Mouse (Mus musculus) gastrocnemius, postnatal 14 days (tissue): ENCODE measurements around the gene Diexf. TPM values are rescaled to one million over a fixed set of nuclear protein-coding genes. Genes with fewer than 3 reads are reported as not detected.

Experiments
- DNase-seq: peaks from one replicate; pipeline ENCODE4 v3.0.0; 2021; ENCODE audit warnings: mixed read lengths
- intact Hi-C: fragments of 180-260 bp; cut with DNase I; formaldehyde crosslinking; loops from one replicate; pipeline ENCODE4 v1.15.1; 2025; ENCODE audit warnings: low total_unique reads
- long read RNA-seq, 2 experiments: library from polyadenylated mRNA; stranded (forward); transcript quantifications; one replicate each; pipeline ENCODE4 v2.0.0; 2021
- total RNA-seq, 2 experiments: library from RNA; stranded (reverse); gene quantifications; 2 replicates each; pipeline ENCODE4 v1.2.3; 2021

Gene Diexf
- 1 to 10 TPM; 7.2 to 9.5 TPM for total RNA-seq
- long read RNA-seq, experiment 1, full-length matches to known transcripts: 3 of 7 reads
- long read RNA-seq, experiment 1, partial matches to known transcripts: 2 of 7 reads
- long read RNA-seq, experiment 1, other reads (novel, unspliced or antisense): 2 of 7 reads
- long read RNA-seq, experiment 2, full-length matches to known transcripts: 4 of 6 reads
- long read RNA-seq, experiment 2, partial matches to known transcripts: 1 of 6 reads
- long read RNA-seq, experiment 2, other reads (novel, unspliced or antisense): 1 of 6 reads

- DNase-seq: peak; percentile 98
- intact Hi-C loops: no loop called here
Measured at GRCm38 (mm10) chr1:193129786-193130455, at the start of gene Diexf. Diexf (minus strand) TSS chr1:193130272.

- intact Hi-C loops: no loop called here
- no peak for DNase-seq
Measured at GRCm38 (mm10) chr1:193174143-193174733, 44.2 kb upstream of the Diexf start.

GRCm38 (mm10) chr1:193173810-193174129 lies 43.7 kb upstream of the Diexf start:
- no peak for DNase-seq
- intact Hi-C loops: no loop called here

- intact Hi-C loops: no loop called here
- peak; percentile 95 for DNase-seq
Measured at GRCm38 (mm10) chr1:193172991-193173809, 43.1 kb upstream of the Diexf start.

GRCm38 (mm10) chr1:193169856-193170255 lies 39.8 kb upstream of the Diexf start:
- intact Hi-C loops: no loop called here
- no peak for DNase-seq

GRCm38 (mm10) chr1:193169228-193169627 lies 39.2 kb upstream of the Diexf start:
- no peak for DNase-seq
- intact Hi-C loops: no loop called here

- DNase-seq: no peak
- intact Hi-C loops: no loop called here
Measured at GRCm38 (mm10) chr1:193167746-193168145, 37.7 kb upstream of the Diexf start, which contains the start of gene A130010J15Rik. A130010J15Rik (plus strand) TSS chr1:193168046.

- intact Hi-C loops: no loop called here
- DNase-seq: peak; percentile 41
Measured at GRCm38 (mm10) chr1:193160317-193161032, 30.4 kb upstream of the Diexf start.

GRCm38 (mm10) chr1:193159613-193160012 lies 29.5 kb upstream of the Diexf start:
- DNase-seq: no peak
- intact Hi-C loops: no loop called here

GRCm38 (mm10) chr1:193159163-193159562 lies 29.1 kb upstream of the Diexf start:
- DNase-seq: no peak
- intact Hi-C loops: no loop called here

GRCm38 (mm10) chr1:193157111-193157492 lies 27.0 kb upstream of the Diexf start:
- DNase-seq: peak; percentile 16
- intact Hi-C loops: no loop called here

- intact Hi-C loops: no loop called here
- DNase-seq: no peak
Measured at GRCm38 (mm10) chr1:193156316-193157110, 26.4 kb upstream of the Diexf start.

- intact Hi-C loops: no loop called here
- no peak for DNase-seq
Measured at GRCm38 (mm10) chr1:193153561-193153960, 23.5 kb upstream of the Diexf start.

GRCm38 (mm10) chr1:193152872-193153271 lies 22.8 kb upstream of the Diexf start, which contains the start of gene Irf6:
Irf6 (plus strand) TSS chr1:193153111.
- intact Hi-C loops: no loop called here
- peak; percentile 32 for DNase-seq

GRCm38 (mm10) chr1:193151134-193151533 lies 21.1 kb upstream of the Diexf start:
- DNase-seq: no peak
- intact Hi-C loops: no loop called here

- intact Hi-C loops: no loop called here
- no peak for DNase-seq
Measured at GRCm38 (mm10) chr1:193149231-193149630, 19.2 kb upstream of the Diexf start.

GRCm38 (mm10) chr1:193146416-193146815 lies 16.3 kb upstream of the Diexf start:
- no peak for DNase-seq
- intact Hi-C loops: no loop called here

- no peak for DNase-seq
- intact Hi-C loops: no loop called here
Measured at GRCm38 (mm10) chr1:193145101-193145500, 15.0 kb upstream of the Diexf start.

GRCm38 (mm10) chr1:193144516-193144915 lies 14.4 kb upstream of the Diexf start:
- no peak for DNase-seq
- intact Hi-C loops: no loop called here
